Mouse (Mus musculus) heart, embryonic 15.5 days (tissue): ENCODE data around the gene Vmn1r59. TPM values are rescaled to one million over a fixed set of nuclear protein-coding genes. Genes with fewer than 3 reads are reported as not detected.
"Not testable (repeated sequence)": the region's sequence is repeated elsewhere in the genome, so short reads cannot be mapped to it uniquely, and the experiment has no call there.

Source experiments
- ATAC-seq: fragments of 200-750 bp; cut with Nextera tagmentation; replicated peaks from 2 replicates; pipeline ENCODE4 v1.8.0; 2017; ENCODE audit warnings: low read depth, moderate TSS enrichment; ENCODE audit not compliant: insufficient number of reproducible peaks, insufficient read depth, low FRiP score
- H3K27ac ChIP-seq: fragments of 300-500 bp; sonication (generic); 2 replicates; pipeline ENCODE4 v1.5.1; 2015; ENCODE audit warnings: mild to moderate bottlenecking, inconsistent platforms
- H3K27me3 ChIP-seq: fragments of 300-500 bp; sonication (generic); 2 replicates; pipeline ENCODE4 v1.6.1; 2015; ENCODE audit warnings: inconsistent platforms
- H3K36me3 ChIP-seq: fragments of 300-500 bp; sonication (generic); 2 replicates; pipeline ENCODE4 v1.6.1; 2015; ENCODE audit warnings: mild to moderate bottlenecking, inconsistent platforms
- H3K4me1 ChIP-seq: fragments of 300-500 bp; sonication (generic); replicated peaks from 2 replicates; pipeline ENCODE4 v1.6.1; 2015; ENCODE audit warnings: inconsistent platforms
- H3K4me2 ChIP-seq: fragments of 300-500 bp; sonication (generic); 2 replicates; pipeline ENCODE4 v1.6.1; 2015; ENCODE audit warnings: inconsistent platforms, mild to moderate bottlenecking, moderate library complexity
- H3K4me3 ChIP-seq: fragments of 300-500 bp; sonication (generic); 2 replicates; pipeline ENCODE4 v1.5.1; 2015; ENCODE audit warnings: mild to moderate bottlenecking, inconsistent platforms
- H3K9ac ChIP-seq: fragments of 300-500 bp; sonication (generic); 2 replicates; pipeline ENCODE4 v1.6.1; 2015; ENCODE audit warnings: mild to moderate bottlenecking, inconsistent platforms
- H3K9me3 ChIP-seq: fragments of 300-500 bp; sonication (generic); replicated peaks from 2 replicates; pipeline ENCODE4 v1.6.1; 2016; ENCODE audit warnings: inconsistent platforms
- WGBS: fragments of 180-500 bp; shearing (Covaris S2); methylation state at CpG from one replicate; pipeline ENCODE4 v1.1.7; 2015; ENCODE audit warnings: mixed read lengths; 5-methylcytosine and 5-hydroxymethylcytosine counted together
- polyA plus RNA-seq: library from polyadenylated mRNA; unstranded; fragments of >200 nt; fragmentation: Nextera tagmentation; extraction: Ambion mirVana; gene quantifications from 2 replicates; pipeline ENCODE4 v1.2.1, GENCODE M21; 2015

The Vmn1r59 gene
- polyA plus RNA-seq = not detected in 2 replicates

- no peak for ATAC-seq
- Histone ChIP-seq H3K4me2 (no peak within 1 kb of the TSS), H3K4me3 (no peak within 1 kb of the TSS), H3K27me3 (no peaks in the 10 kb centered on the region), H3K27ac (no peak within 1 kb of the TSS), H3K4me1 (no peaks in the 10 kb centered on the region), H3K36me3 (no peaks in the 10 kb centered on the region), H3K9ac (no peak within 1 kb of the TSS), H3K9me3 (0 out of 2 replicates have a peak, but pooled peaks cover 8% of the 10 kb centered on the region)
These were observed at the start of gene Vmn1r59 for GRCm38 (mm10) chr7:5456674-5457073. Gene Vmn1r59, minus strand, starts transcription at chr7:5456774.

GRCm38 (mm10) chr7:5493856-5494255, 37.3 kb upstream of the Vmn1r59 start, which contains the start of gene Vmn2r28:
Gene Vmn2r28, minus strand, starts transcription at chr7:5493956.
- not testable (repeated sequence) for ATAC-seq, H3K9ac ChIP-seq, H3K4me2 ChIP-seq, H3K27ac ChIP-seq, H3K9me3 ChIP-seq, H3K27me3 ChIP-seq, H3K36me3 ChIP-seq, H3K4me1 ChIP-seq, H3K4me3 ChIP-seq

- not testable (repeated sequence) for H3K9ac ChIP-seq, H3K36me3 ChIP-seq, H3K4me3 ChIP-seq, ATAC-seq, H3K4me1 ChIP-seq, H3K27ac ChIP-seq, H3K27me3 ChIP-seq, H3K4me2 ChIP-seq
- WGBS = 57% methylated on average over 3 of the region's 3 CpGs
- 0 out of 2 replicates have a peak, but pooled peaks cover 10% of the 10 kb centered on the region for H3K9me3 ChIP-seq
These were observed 2.6 kb downstream of the Vmn1r59 start for GRCm38 (mm10) chr7:5454011-5454410.

GRCm38 (mm10) chr7:5448627-5449026, 7.9 kb downstream of the Vmn1r59 start:
- no peak overlapping the region for H3K27ac ChIP-seq
- no peak overlapping the region for H3K4me2 ChIP-seq
- no peak overlapping the region for H3K9ac ChIP-seq
- 0 out of 2 replicates have a peak, but pooled peaks cover 6% of the 10 kb centered on the region for H3K9me3 ChIP-seq
- H3K27me3 ChIP-seq = no peaks in the 10 kb centered on the region
- no peak for ATAC-seq
- H3K36me3 ChIP-seq = no peaks in the 10 kb centered on the region
- no peaks in the 10 kb centered on the region for H3K4me1 ChIP-seq
- H3K4me3 ChIP-seq = no peak overlapping the region

GRCm38 (mm10) chr7:5413296-5413695, 43.3 kb downstream of the Vmn1r59 start, which contains the start of gene Vmn1r58:
Gene Vmn1r58, minus strand, starts transcription at chr7:5413396.
- not testable (repeated sequence) for H3K9ac ChIP-seq, H3K4me1 ChIP-seq, H3K27ac ChIP-seq, ATAC-seq, H3K4me3 ChIP-seq, H3K4me2 ChIP-seq, H3K27me3 ChIP-seq, H3K36me3 ChIP-seq, H3K9me3 ChIP-seq

- Histone ChIP-seq H3K27ac (no peak overlapping the region), H3K4me3 (no peak overlapping the region), H3K9ac (no peak overlapping the region), H3K4me1 (no peaks in the 10 kb centered on the region), H3K36me3 (no peaks in the 10 kb centered on the region), H3K4me2 (no peak overlapping the region), H3K27me3 (no peaks in the 10 kb centered on the region), H3K9me3 (peaks cover 12% of the 10 kb centered on the region; the same call in 1 of the 2 replicates)
- no peak for ATAC-seq
- WGBS = 34% methylated on average over 2 of the region's 2 CpGs
These were observed 50.4 kb downstream of the Vmn1r59 start for GRCm38 (mm10) chr7:5406201-5406600.

Other genes starting within 250 kb of the Vmn1r59 start
- gene Vmn1r57, start 238.3 kb downstream of the Vmn1r59 start, polyA plus RNA-seq = not detected in 2 replicates
- not detected in 2 replicates for gene Gm5065, start 106.2 kb downstream of the Vmn1r59 start, polyA plus RNA-seq
- not detected in 2 replicates for gene Nlrp2, start 105.7 kb downstream of the Vmn1r59 start, polyA plus RNA-seq
- not detected in 2 replicates for gene Vmn1r58, start 43.4 kb downstream of the Vmn1r59 start, polyA plus RNA-seq
- not detected in 2 replicates for gene Vmn2r28, start 37.2 kb upstream of the Vmn1r59 start, polyA plus RNA-seq
- gene Vmn1r60, start 90.5 kb upstream of the Vmn1r59 start, polyA plus RNA-seq = not detected in 2 replicates
- not detected in 2 replicates for gene Vmn1r61, start 156.5 kb upstream of the Vmn1r59 start, polyA plus RNA-seq
- not detected in 2 replicates for gene Vmn1r62, start 216.9 kb upstream of the Vmn1r59 start, polyA plus RNA-seq